Mouse (Mus musculus) testis, postnatal 10 days (tissue): ENCODE measurements around the gene Gm10644.

Experiments
- DNase-seq: peaks from one replicate; pipeline ENCODE4 v3.0.0; 2021; ENCODE audit warnings: low spot score

Gm10644 gene

GRCm38 (mm10) chr8:83935435-83935834, 19.6 kb downstream of the Gm10644 start:
- DNase-seq: no peak

GRCm38 (mm10) chr8:83934994-83935393, 20.0 kb downstream of the Gm10644 start:
- DNase-seq: no peak

- DNase-seq: no peak
Observed at GRCm38 (mm10) chr8:83934222-83934621, 20.8 kb downstream of the Gm10644 start.

GRCm38 (mm10) chr8:83926266-83926665, 28.7 kb downstream of the Gm10644 start:
- DNase-seq: peak; percentile 77

GRCm38 (mm10) chr8:83924585-83924984, 30.4 kb downstream of the Gm10644 start:
- no peak for DNase-seq

GRCm38 (mm10) chr8:83922727-83923126, 32.3 kb downstream of the Gm10644 start:
- no peak for DNase-seq

- peak; percentile 94 for DNase-seq
Observed at GRCm38 (mm10) chr8:83921558-83921957, 33.4 kb downstream of the Gm10644 start.

- DNase-seq: peak; percentile 80
Observed at GRCm38 (mm10) chr8:83917566-83917965, 37.4 kb downstream of the Gm10644 start.

- DNase-seq: no peak
Observed at GRCm38 (mm10) chr8:83916015-83916414, 39.0 kb downstream of the Gm10644 start.

GRCm38 (mm10) chr8:83914860-83915259, 40.1 kb downstream of the Gm10644 start:
- no peak for DNase-seq

GRCm38 (mm10) chr8:83914232-83914631, 40.8 kb downstream of the Gm10644 start:
- DNase-seq: no peak

GRCm38 (mm10) chr8:83911809-83912731, 42.9 kb downstream of the Gm10644 start:
- no peak for DNase-seq

- no peak for DNase-seq
Observed at GRCm38 (mm10) chr8:83909311-83909710, 45.7 kb downstream of the Gm10644 start.

- no peak for DNase-seq
Observed at GRCm38 (mm10) chr8:83908583-83908982, 46.4 kb downstream of the Gm10644 start.

GRCm38 (mm10) chr8:83902961-83903666, 51.9 kb downstream of the Gm10644 start:
- DNase-seq: peak; percentile 73

- peak; percentile 58 for DNase-seq
Observed at GRCm38 (mm10) chr8:83901566-83902485, 53.2 kb downstream of the Gm10644 start.

GRCm38 (mm10) chr8:83900957-83901270, 54.1 kb downstream of the Gm10644 start:
- DNase-seq: peak; percentile 69

GRCm38 (mm10) chr8:83900266-83900956, 54.6 kb downstream of the Gm10644 start:
- DNase-seq: peak; percentile 73

GRCm38 (mm10) chr8:83899363-83900252, 55.4 kb downstream of the Gm10644 start, which contains the start of gene Adgrl1:
Gene Adgrl1, plus strand, starts transcription at chr8:83900105.
- peak; percentile 96 for DNase-seq

GRCm38 (mm10) chr8:83898985-83899362, 56.0 kb downstream of the Gm10644 start:
- peak; percentile 84 for DNase-seq
